Mouse (Mus musculus) megakaryocyte, embryonic 14.5 days (primary cell): ENCODE results near the gene Stard9. TPM values are rescaled to one million over a fixed set of nuclear protein-coding genes. Genes with fewer than 3 reads are reported as not detected.

ENCODE experiments used
- H3K27me3 ChIP-seq: replicated peaks from 2 replicates; pipeline ENCODE3; 2012; ENCODE audit warnings: inconsistent platforms
- H3K36me3 ChIP-seq: replicated peaks from 2 replicates; pipeline ENCODE3; 2012; ENCODE audit warnings: low read length, inconsistent platforms, mixed read lengths
- H3K4me1 ChIP-seq: 2 replicates; pipeline ENCODE4 v1.6.1; 2012; ENCODE audit warnings: inconsistent platforms
- H3K4me3 ChIP-seq: replicated peaks from 2 replicates; pipeline ENCODE3; 2012; ENCODE audit warnings: moderate library complexity, mild to moderate bottlenecking, inconsistent platforms
- H3K9me3 ChIP-seq: 2 replicates; pipeline ENCODE4 v1.6.1; 2012; ENCODE audit warnings: inconsistent platforms
- FLI1 ChIP-seq: IDR thresholded peaks from 2 replicates; pipeline ENCODE4 v1.6.1; 2012; ENCODE audit warnings: low read length, inconsistent platforms, mixed read lengths
- GATA1 ChIP-seq: IDR thresholded peaks from 3 replicates; pipeline ENCODE4 v1.6.1; 2012; ENCODE audit warnings: mixed read lengths, low read length, inconsistent platforms, borderline replicate concordance
- polyA plus RNA-seq: library from polyadenylated mRNA; stranded (reverse); fragments of >175 nt; gene quantifications from 2 replicates; pipeline ENCODE4 v1.2.3, GENCODE M21; 2012; ENCODE audit warnings: low replicate concordance; ENCODE audit not compliant: insufficient read depth

The Stard9 gene
- polyA plus RNA-seq, 1 experiment = 0.30 TPM

DNA sequence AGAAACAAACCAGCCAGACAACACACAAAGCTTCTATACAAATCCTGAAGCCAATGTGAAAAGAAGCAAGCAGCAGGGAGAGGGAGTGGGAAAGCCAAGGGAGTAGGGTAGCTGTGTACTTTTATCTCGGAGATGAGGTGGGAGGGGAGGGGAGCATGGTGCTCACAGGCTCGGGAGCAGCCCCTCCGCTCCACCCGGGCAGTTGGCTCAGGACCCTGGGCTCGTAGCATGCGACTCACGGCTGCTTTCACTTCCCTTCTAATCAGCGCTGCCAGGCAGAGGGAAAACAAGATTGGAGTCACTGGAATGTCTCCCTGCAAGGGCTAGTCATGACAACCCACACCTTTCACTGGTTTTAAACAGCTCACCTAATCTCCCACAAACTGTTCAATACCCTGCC, 93.6 kb downstream of the Stard9 start:
- H3K27me3 ChIP-seq = no peaks in the 10 kb centered on the region
- peaks cover 97% of the 10 kb centered on the region for H3K36me3 ChIP-seq
- no peaks in the 10 kb centered on the region for H3K9me3 ChIP-seq
- H3K4me1 ChIP-seq = peaks cover 36% of the 10 kb centered on the region
- no peak overlapping the region for H3K4me3 ChIP-seq
- TF ChIP-seq FLI1 (no peak), GATA1 (no peak)

DNA sequence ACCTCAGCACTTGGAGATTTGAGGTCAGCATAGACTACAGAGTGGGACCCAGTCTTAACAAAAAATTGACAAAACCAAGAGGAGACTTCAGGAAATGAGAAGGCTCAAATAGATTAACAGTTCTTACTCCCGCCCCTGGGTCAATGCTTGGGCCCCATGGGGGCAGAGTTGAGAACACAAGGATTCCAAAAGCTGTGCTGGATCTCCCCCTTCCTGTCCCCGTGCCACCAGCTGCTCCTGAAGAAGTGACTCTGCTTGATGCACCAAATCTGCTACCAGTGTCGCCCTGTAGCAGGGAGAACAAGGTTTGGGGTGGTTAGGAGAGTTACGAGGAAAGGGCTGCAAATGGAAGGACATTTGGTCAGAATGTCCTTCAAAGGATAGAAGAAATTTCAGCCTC, 94.7 kb downstream of the Stard9 start:
- H3K27me3 ChIP-seq = no peaks in the 10 kb centered on the region
- no peak overlapping the region for H3K4me3 ChIP-seq
- H3K4me1 ChIP-seq = peaks cover 47% of the 10 kb centered on the region
- TF ChIP-seq FLI1 = no peak
- TF ChIP-seq GATA1 = no peak
- peaks cover 97% of the 10 kb centered on the region for H3K36me3 ChIP-seq
- H3K9me3 ChIP-seq = no peaks in the 10 kb centered on the region

GRCm38 (mm10) chr2:120724176-120724575, 95.3 kb downstream of the Stard9 start:
- Histone ChIP-seq H3K36me3 (peaks cover 97% of the 10 kb centered on the region), H3K4me1 (peaks cover 50% of the 10 kb centered on the region), H3K4me3 (peak overlapping the region; percentile 25), H3K9me3 (no peaks in the 10 kb centered on the region), H3K27me3 (no peaks in the 10 kb centered on the region)
- TF ChIP-seq GATA1 (no peak), FLI1 (no peak)

DNA sequence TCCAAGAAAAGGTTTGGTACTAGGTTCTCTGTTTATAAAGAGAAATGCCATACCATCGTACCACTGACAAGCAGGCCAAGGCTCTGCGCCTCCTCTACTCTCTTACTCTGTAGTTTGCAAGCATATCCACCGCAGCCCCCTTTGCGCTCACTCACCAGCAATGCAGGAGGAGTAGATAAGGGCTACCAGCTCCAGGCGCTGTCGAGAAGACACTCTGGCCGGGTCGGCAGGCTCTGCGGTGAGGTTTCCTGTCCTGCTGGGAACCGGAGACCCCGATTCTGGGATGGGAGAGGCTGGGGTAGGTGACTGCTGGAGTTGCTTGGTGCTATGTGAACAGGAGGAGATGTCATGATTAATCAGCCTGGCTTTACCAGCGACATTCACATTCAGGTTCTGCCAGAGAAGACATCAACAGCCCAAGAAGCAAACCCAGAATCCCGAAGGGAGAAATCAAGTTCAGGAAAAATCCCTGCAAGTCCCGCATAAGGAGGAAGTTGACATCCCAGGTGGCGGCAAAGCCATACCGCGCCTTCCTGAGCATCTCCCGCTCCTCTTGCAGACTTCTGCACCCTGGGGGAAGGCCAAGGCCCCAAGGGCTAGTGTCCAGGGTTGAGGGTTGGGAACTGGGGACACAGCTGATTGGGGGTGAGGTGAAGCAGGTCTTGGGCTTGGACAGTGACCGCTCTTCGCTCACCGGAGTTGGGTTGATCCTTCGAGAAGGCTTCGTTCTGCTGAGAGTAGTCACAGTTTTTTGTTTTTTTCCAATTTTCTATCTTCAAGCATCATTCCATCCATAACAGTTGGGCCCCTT, 101.1 kb downstream of the Stard9 start:
- Histone ChIP-seq H3K36me3 (peaks cover 51% of the 10 kb centered on the region), H3K4me3 (peak overlapping the region; percentile 100), H3K4me1 (peaks cover 49% of the 10 kb centered on the region), H3K27me3 (peaks cover 2% of the 10 kb centered on the region), H3K9me3 (no peaks in the 10 kb centered on the region)
- TF ChIP-seq FLI1 (no peak), GATA1 (no peak)

DNA sequence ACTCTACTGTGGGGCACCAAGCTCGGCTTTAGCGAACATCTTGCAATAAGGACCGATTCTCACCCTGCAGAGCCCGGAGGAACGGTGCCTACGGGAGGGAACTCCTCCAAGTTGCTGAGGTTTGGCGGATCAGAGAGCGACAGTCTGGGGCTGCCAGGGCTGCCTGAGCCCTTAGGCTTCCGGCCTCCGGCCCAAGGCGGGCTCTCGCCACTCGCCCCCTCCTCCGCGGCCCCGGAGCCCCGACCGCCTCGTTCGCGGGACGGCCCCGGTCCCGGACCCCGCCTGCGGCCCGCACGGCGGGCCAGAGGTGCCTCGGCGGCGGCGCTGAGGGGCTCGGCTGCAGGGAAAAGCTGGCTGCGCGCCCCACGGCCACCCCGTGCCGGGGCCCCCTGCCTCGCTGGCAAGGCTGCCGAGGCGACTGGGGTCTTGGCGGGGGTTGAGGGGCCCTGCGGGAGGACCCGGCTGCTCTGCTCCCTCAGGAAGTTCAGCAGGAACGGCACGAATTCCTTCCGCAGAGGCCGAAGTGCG, 101.8 kb downstream of the Stard9 start:
- peaks cover 2% of the 10 kb centered on the region for H3K27me3 ChIP-seq
- peaks cover 46% of the 10 kb centered on the region for H3K36me3 ChIP-seq
- peak overlapping the region; percentile 100 for H3K4me3 ChIP-seq
- peaks cover 42% of the 10 kb centered on the region for H3K4me1 ChIP-seq
- TF ChIP-seq FLI1 = no peak
- TF ChIP-seq GATA1 = no peak
- no peaks in the 10 kb centered on the region for H3K9me3 ChIP-seq

DNA sequence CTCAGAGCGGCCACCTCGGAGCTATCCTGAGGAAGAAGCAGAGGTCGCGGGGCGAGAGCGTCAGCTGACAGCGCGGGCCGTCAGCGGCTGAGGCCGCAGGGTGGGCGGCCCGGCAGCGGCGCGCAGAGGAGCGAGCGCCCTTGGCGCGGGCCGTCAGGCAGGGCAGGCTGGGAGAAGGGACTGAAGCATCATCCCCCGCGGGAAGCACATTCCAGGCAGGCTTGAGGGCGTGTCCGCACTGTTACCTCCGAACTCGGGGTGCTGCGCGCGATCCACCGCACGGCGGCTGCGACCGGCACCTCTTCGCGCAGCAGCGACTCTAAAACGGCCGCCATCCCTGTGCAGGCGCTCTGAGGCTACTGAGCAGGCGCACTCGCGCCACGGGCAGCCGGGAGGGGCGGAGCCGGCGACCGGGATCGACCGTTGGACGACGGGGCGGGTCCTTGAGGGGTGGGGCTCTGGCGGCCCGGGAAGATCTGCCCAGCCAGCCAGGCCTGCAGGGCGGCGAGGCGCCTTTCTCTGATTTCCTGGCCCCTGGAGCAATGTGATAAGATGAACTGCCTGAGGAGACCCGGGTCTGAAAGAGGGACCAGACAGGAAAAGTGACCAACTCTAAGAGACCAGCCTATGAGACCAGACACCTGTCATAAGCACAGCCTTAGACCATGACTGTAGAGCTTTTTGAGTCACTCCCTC, 102.4 kb downstream of the Stard9 start:
- Histone ChIP-seq H3K27me3 (peaks cover 2% of the 10 kb centered on the region), H3K4me3 (peak overlapping the region; percentile 100), H3K9me3 (no peaks in the 10 kb centered on the region), H3K4me1 (peaks cover 39% of the 10 kb centered on the region), H3K36me3 (peaks cover 44% of the 10 kb centered on the region)
- no peak for TF ChIP-seq FLI1
- TF ChIP-seq GATA1 = no peak

- H3K9me3 ChIP-seq = no peaks in the 10 kb centered on the region
- H3K36me3 ChIP-seq = peaks cover 42% of the 10 kb centered on the region
- peaks cover 2% of the 10 kb centered on the region for H3K27me3 ChIP-seq
- peak overlapping the region; percentile 100 for H3K4me3 ChIP-seq
- TF ChIP-seq GATA1 = no peak
- no peak for TF ChIP-seq FLI1
- peaks cover 39% of the 10 kb centered on the region for H3K4me1 ChIP-seq
Observed at GRCm38 (mm10) chr2:120731877-120732530, 103.1 kb downstream of the Stard9 start.

DNA sequence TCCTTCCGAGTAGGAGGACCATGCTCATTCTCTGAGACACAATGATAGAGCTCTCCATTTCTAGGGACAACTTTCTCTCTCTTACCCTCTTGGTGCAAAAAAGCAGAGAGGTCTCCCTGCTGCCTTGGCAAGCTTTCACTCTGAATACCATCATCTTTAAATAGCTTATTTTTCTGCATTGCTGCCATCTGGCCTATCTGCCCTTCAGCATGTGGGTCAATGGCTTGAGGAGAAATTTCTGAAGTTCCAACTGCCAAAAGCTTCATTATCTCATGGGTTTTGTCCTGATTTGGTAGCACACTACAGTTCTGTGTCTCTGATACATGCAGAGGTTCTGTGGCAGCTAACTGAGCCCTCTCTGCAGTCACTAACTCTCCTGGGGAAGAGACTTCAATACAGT, 116.6 kb downstream of the Stard9 start:
- H3K36me3 ChIP-seq = peaks cover 73% of the 10 kb centered on the region
- TF ChIP-seq FLI1 = no peak

GRCm38 (mm10) chr2:120748041-120748440, 119.1 kb downstream of the Stard9 start:
- Histone ChIP-seq H3K36me3 (peaks cover 65% of the 10 kb centered on the region), H3K9me3 (no peaks in the 10 kb centered on the region), H3K4me3 (no peak overlapping the region), H3K27me3 (no peaks in the 10 kb centered on the region), H3K4me1 (no peaks in the 10 kb centered on the region)
- TF ChIP-seq FLI1 = no peak
- no peak for TF ChIP-seq GATA1

More for the DNA sequence above, 116.6 kb downstream of the Stard9 start:
- no peaks in the 10 kb centered on the region for H3K9me3 ChIP-seq
- no peaks in the 10 kb centered on the region for H3K27me3 ChIP-seq
- no peaks in the 10 kb centered on the region for H3K4me1 ChIP-seq
- H3K4me3 ChIP-seq = no peak overlapping the region
